Mouse (Mus musculus) kidney, embryonic 16.5 days (tissue): Measurements from ENCODE around the gene Pex1. TPM values are rescaled to one million over a fixed set of nuclear protein-coding genes. Genes with fewer than 3 reads are reported as not detected.

Source experiments
- microRNA-seq: library from miRNA; unstranded; fragments of <30 nt; microRNA quantifications from one replicate; pipeline ENCODE4, GENCODE M21; 2016
- polyA plus RNA-seq: library from polyadenylated mRNA; unstranded; fragments of >200 nt; fragmentation: Nextera tagmentation; extraction: Ambion mirVana; gene quantifications from 2 replicates; pipeline ENCODE4 v1.2.1, GENCODE M21; 2015

Pex1 gene
- polyA plus RNA-seq, 1 experiment from 2014 or later = 14.3 TPM

Small RNA genes within 50 kb of the gene (microRNA-seq; reads per million reads assigned to microRNA genes)
- not detected for gene Gm26238

Other genes starting within 250 kb of the Pex1 start
- 25.2 and 29.3 TPM in 2 replicates for gene Fam133b, start 52.2 kb upstream of the Pex1 start, polyA plus RNA-seq
- 2.6 and 2.8 TPM in 2 replicates for gene 1700109H08Rik, start 24.5 kb upstream of the Pex1 start, polyA plus RNA-seq
- 14.9 and 16.1 TPM in 2 replicates for gene Rbm48, start 519 bp downstream of the Pex1 start, polyA plus RNA-seq
- not detected in 2 replicates for gene Tmbim7, start 55.1 kb downstream of the Pex1 start, polyA plus RNA-seq
- 63.7 and 70.5 TPM in 2 replicates for gene Gatad1, start 61.1 kb downstream of the Pex1 start, polyA plus RNA-seq
- 11.5 and 12.1 TPM in 2 replicates for gene Ankib1, start 206.9 kb downstream of the Pex1 start, polyA plus RNA-seq
- 44.6 and 48.8 TPM in 2 replicates for gene Krit1, start 207.1 kb downstream of the Pex1 start, polyA plus RNA-seq
- gene Lrrd1, start 249.1 kb downstream of the Pex1 start, polyA plus RNA-seq = not detected in 2 replicates